Mouse (Mus musculus) neural tube, embryonic 12.5 days (tissue): ENCODE measurements at regions not wholly inside any gene's neighbourhood (a gene's known extent, or its start where the extent isn't known, plus 50 kb on each side); places are given as distances from the start of the nearest gene placed in this dataset.

Experiments
- ATAC-seq: fragments of 200-750 bp; cut with Nextera tagmentation; 2 replicates; pipeline ENCODE4 v1.8.0; 2017; ENCODE audit warnings: low read depth, mild to moderate bottlenecking, moderate TSS enrichment, moderate library complexity; ENCODE audit not compliant: low FRiP score
- H3K27ac ChIP-seq: fragments of 300-500 bp; sonication (generic); 2 replicates; pipeline ENCODE4 v1.5.1; 2016
- H3K27me3 ChIP-seq: fragments of 300-500 bp; sonication (generic); replicated peaks from 2 replicates; pipeline ENCODE4 v1.6.1; 2016; ENCODE audit warnings: mild to moderate bottlenecking
- H3K36me3 ChIP-seq: fragments of 300-500 bp; sonication (generic); 2 replicates; pipeline ENCODE4 v1.6.1; 2016; ENCODE audit warnings: mild to moderate bottlenecking
- H3K4me1 ChIP-seq: fragments of 300-500 bp; sonication (generic); 2 replicates; pipeline ENCODE4 v1.6.1; 2016
- H3K4me2 ChIP-seq: fragments of 300-500 bp; sonication (generic); replicated peaks from 2 replicates; pipeline ENCODE4 v1.6.1; 2016; ENCODE audit warnings: mild to moderate bottlenecking
- H3K4me3 ChIP-seq: fragments of 300-500 bp; sonication (generic); 2 replicates; pipeline ENCODE4 v1.5.1; 2016
- H3K9ac ChIP-seq: fragments of 300-500 bp; sonication (generic); 2 replicates; pipeline ENCODE4 v1.6.1; 2016; ENCODE audit warnings: mild to moderate bottlenecking
- H3K9me3 ChIP-seq: fragments of 300-500 bp; sonication (generic); 2 replicates; pipeline ENCODE4 v1.6.1; 2016; ENCODE audit warnings: mild to moderate bottlenecking
- WGBS: fragments of 180-500 bp; shearing (Covaris S2); methylation state at CpG from one replicate; pipeline ENCODE4 v1.1.7; 2016; 5-methylcytosine and 5-hydroxymethylcytosine counted together

DNA sequence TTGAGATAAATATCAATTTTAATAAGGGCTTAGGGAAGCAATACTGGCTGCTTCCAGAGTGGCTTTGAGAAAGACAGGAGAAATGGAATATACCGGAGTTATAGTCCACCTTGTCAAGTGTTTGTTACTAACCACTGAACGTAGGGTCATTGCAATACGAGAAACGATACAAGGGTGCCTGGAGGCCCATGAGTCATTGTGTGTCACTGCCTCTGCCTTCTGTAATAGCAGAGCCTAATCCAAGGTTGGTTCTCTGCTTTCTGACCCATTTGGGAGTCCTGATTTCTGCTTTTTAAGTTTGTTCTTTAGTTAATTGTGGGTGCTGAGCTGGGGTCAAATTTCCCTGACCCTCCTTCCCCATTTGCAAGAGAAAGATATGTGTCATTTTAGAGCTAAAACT lies 382.4 kb upstream of the Arglu1 start:
- no peak for ATAC-seq
- no peak overlapping the region for H3K4me2 ChIP-seq
- 91% methylated on average over 4 of the region's 4 CpGs for WGBS
- H3K9ac ChIP-seq, result no peak overlapping the region
- H3K27me3 ChIP-seq, result no peaks in the 10 kb centered on the region
- no peaks in the 10 kb centered on the region for H3K4me1 ChIP-seq
- no peak overlapping the region for H3K4me3 ChIP-seq
- H3K36me3 ChIP-seq, result no peaks in the 10 kb centered on the region
- H3K27ac ChIP-seq, result no peak overlapping the region
- no peaks in the 10 kb centered on the region for H3K9me3 ChIP-seq

DNA sequence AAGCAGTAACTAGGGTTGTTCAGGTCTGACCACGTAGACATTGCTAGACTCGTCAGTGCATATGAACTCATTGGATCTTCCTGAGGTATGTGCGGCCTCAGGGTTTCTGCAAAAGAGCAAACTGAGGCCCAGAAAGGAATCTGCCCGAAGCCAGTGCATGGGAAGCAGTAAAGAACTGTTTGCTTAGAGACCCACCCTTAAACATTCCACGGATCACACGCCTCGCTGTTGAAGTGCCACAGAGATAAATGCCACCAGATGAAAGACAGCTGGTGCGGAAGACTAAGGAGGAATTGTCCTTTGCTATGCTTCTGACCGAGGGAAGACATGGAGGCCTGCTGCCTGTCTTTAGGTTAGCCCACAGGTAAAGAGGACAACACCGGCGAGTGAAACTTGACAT lies 382.0 kb upstream of the Arglu1 start:
- Histone ChIP-seq H3K4me2 (no peak overlapping the region), H3K9me3 (no peaks in the 10 kb centered on the region), H3K4me1 (no peaks in the 10 kb centered on the region), H3K4me3 (no peak overlapping the region), H3K27me3 (no peaks in the 10 kb centered on the region), H3K27ac (no peak overlapping the region), H3K9ac (no peak overlapping the region), H3K36me3 (no peaks in the 10 kb centered on the region)
- no peak for ATAC-seq
- 82% methylated on average over 11 of the region's 11 CpGs for WGBS

DNA sequence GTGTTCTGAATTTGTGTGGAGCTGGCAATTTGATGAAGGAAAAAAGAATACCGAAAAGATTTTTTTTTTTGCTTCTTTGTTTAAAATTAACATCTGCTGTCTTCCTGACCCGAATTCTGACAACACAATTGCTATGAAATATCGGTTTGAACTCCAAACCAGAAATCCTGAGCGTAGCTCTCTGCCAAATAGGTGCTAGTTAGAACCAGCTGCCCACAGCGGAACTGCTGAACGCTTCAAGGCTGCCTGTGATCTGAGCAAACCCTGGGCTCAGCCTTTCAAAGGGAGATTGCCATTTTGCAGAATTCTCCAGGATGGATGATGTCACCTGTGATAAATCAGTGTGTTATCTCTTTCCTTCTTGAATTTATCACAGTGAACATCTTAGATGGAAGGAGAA lies 380.6 kb upstream of the Arglu1 start:
- Histone ChIP-seq H3K4me3 (no peak overlapping the region), H3K4me1 (no peaks in the 10 kb centered on the region), H3K9ac (no peak overlapping the region), H3K4me2 (no peak overlapping the region), H3K27me3 (no peaks in the 10 kb centered on the region), H3K9me3 (no peaks in the 10 kb centered on the region), H3K36me3 (no peaks in the 10 kb centered on the region), H3K27ac (no peak overlapping the region)
- WGBS, result 87% methylated on average over 6 of the region's 6 CpGs
- ATAC-seq, result no peak

DNA sequence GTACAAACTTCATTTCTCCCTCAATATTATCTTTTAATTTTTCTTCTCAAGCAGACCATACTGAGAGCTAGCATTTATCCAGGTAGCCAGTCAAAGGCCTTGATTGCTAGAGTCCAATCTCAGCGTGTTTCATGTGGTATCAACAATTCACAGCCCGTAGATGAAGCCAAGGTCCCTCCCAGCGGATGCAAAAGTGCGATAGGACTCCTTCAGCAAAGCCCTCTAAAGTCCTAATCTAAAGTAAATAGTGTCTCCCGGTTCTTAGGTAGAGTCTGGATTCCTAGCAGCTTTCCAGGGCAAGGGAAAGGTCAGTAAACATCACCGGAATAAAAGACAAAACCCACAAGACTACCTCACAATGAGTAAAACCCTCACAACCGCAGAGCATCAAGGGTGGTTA lies 379.5 kb upstream of the Arglu1 start:
- Histone ChIP-seq H3K4me1 (no peaks in the 10 kb centered on the region), H3K9ac (no peak overlapping the region), H3K27me3 (no peaks in the 10 kb centered on the region), H3K9me3 (no peaks in the 10 kb centered on the region), H3K4me2 (no peak overlapping the region), H3K27ac (no peak overlapping the region), H3K4me3 (no peak overlapping the region), H3K36me3 (no peaks in the 10 kb centered on the region)
- WGBS, result 71% methylated on average over 7 of the region's 7 CpGs
- ATAC-seq, result no peak

DNA sequence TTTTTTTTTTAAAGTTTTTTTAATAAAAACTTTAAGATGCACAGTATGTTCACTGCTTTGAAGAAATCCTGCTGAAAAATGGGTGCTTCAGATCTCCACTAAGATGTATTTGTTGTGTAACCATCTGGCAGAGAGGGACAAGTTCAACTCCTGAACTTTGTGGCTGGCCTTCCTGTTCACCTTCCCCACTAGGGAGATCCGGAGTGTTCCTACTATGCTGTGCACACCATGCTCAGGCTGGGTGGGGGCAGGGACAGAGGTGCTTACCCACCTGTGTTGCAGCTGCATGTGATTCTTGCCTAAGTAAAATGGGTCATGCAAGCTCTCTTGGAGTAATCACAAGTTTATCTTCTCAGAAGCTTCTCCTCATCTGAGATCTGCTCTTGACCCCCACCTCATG lies 377.4 kb upstream of the Arglu1 start:
- no peaks in the 10 kb centered on the region for H3K27me3 ChIP-seq
- no peaks in the 10 kb centered on the region for H3K9me3 ChIP-seq
- H3K4me1 ChIP-seq, result no peaks in the 10 kb centered on the region
- no peak for ATAC-seq
- H3K4me3 ChIP-seq, result no peak overlapping the region
- H3K4me2 ChIP-seq, result no peak overlapping the region
- H3K36me3 ChIP-seq, result no peaks in the 10 kb centered on the region
- no peak overlapping the region for H3K9ac ChIP-seq
- 83% methylated on average over 1 of the region's 1 CpGs for WGBS
- H3K27ac ChIP-seq, result no peak overlapping the region

DNA sequence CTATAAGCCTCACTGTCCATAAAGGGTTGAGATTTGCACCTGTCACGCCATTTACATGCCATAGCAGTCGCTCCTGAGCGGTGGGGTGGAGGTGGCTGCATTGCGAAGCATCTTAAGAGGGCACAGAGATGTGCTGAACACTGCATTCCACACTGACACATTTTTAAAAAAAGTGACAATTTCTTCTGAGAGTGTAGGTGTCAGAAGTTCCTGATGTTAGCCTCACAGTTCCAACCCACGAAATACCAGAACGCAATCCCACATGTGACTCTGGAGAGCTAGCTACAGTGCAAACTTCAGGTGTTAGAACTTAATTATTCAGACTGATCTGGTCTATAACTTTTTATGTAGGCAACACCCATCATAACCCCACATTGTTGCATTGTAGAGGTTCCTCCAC lies 369.8 kb upstream of the Arglu1 start:
- no peak for ATAC-seq
- Histone ChIP-seq H3K27ac (no peak overlapping the region), H3K27me3 (no peaks in the 10 kb centered on the region), H3K4me2 (no peak overlapping the region), H3K9me3 (no peaks in the 10 kb centered on the region), H3K9ac (no peak overlapping the region), H3K4me1 (no peaks in the 10 kb centered on the region), H3K36me3 (no peaks in the 10 kb centered on the region), H3K4me3 (no peak overlapping the region)
- WGBS, result 92% methylated on average over 6 of the region's 6 CpGs

DNA sequence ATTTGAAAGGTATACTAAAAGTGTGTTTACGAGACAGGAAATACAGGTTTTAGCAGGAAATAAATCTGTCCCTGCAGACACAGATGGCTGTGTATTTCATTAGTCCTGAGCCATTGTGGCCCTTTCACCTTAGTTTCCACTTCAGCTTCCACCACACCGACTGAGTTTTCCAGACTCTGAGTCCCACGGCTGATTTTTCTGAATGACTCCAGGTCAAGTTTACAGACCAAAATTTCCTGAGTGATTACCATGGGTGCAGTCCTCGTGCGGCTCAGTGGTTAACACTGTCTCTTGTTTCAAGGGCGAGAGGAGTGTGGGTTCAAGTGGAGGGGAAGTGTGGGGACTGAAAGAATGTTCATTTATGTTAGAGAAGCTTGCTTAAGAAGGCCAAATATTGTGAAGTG lies 365.1 kb upstream of the Arglu1 start:
- Histone ChIP-seq H3K36me3 (no peaks in the 10 kb centered on the region), H3K4me1 (no peaks in the 10 kb centered on the region), H3K27me3 (no peaks in the 10 kb centered on the region), H3K4me3 (no peak overlapping the region), H3K27ac (no peak overlapping the region), H3K9ac (no peak overlapping the region), H3K4me2 (no peak overlapping the region), H3K9me3 (no peaks in the 10 kb centered on the region)
- no peak for ATAC-seq
- 88% methylated on average over 6 of the region's 6 CpGs for WGBS

DNA sequence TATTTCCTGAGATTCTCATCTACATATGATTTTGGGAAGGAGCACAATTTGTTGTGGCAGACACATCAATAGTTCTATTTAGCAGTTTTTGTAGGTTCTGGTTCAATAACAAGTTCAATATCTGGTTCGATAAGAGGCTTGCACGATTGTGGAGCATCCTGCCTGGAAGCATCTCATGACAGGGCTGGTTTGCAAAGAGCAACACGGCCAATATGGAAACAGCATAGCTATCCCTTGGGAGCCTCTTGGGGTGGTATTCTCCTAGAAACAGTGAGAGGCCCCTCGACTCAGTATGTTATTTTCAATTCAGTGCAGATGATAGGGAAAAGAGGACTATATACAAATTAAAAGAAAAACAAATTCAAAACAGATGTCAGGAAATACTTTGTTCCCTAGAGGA lies 364.5 kb upstream of the Arglu1 start:
- no peaks in the 10 kb centered on the region for H3K9me3 ChIP-seq
- H3K4me2 ChIP-seq, result no peak overlapping the region
- H3K4me1 ChIP-seq, result no peaks in the 10 kb centered on the region
- H3K27me3 ChIP-seq, result no peaks in the 10 kb centered on the region
- no peaks in the 10 kb centered on the region for H3K36me3 ChIP-seq
- H3K27ac ChIP-seq, result no peak overlapping the region
- no peak overlapping the region for H3K9ac ChIP-seq
- ATAC-seq, result no peak
- 78% methylated on average over 4 of the region's 4 CpGs for WGBS
- no peak overlapping the region for H3K4me3 ChIP-seq

DNA sequence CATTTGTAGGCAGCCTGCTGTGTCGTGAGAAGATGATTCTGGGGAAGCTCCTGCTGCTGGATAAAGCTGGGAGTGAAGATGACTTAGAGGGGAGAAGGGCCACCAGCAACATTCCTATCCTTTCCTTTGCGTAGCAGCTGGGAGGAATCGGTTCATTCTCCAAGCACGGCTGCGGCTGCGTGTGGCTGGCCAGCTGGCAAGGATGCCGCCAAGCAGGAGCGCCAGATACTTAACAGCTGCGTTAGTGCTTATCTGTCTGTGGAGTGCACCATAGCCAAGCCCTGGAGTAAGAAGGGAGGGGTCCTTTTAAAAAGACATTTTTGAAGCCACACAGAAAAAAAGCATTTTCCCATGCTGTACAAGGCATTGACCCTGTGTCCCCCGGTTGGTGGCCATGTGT lies 361.4 kb upstream of the Arglu1 start:
- Histone ChIP-seq H3K9me3 (no peaks in the 10 kb centered on the region), H3K9ac (no peak overlapping the region), H3K4me1 (no peaks in the 10 kb centered on the region), H3K4me2 (no peak overlapping the region), H3K36me3 (no peaks in the 10 kb centered on the region), H3K4me3 (no peak overlapping the region), H3K27me3 (no peaks in the 10 kb centered on the region), H3K27ac (no peak overlapping the region)
- 78% methylated on average over 10 of the region's 10 CpGs for WGBS
- ATAC-seq, result no peak

DNA sequence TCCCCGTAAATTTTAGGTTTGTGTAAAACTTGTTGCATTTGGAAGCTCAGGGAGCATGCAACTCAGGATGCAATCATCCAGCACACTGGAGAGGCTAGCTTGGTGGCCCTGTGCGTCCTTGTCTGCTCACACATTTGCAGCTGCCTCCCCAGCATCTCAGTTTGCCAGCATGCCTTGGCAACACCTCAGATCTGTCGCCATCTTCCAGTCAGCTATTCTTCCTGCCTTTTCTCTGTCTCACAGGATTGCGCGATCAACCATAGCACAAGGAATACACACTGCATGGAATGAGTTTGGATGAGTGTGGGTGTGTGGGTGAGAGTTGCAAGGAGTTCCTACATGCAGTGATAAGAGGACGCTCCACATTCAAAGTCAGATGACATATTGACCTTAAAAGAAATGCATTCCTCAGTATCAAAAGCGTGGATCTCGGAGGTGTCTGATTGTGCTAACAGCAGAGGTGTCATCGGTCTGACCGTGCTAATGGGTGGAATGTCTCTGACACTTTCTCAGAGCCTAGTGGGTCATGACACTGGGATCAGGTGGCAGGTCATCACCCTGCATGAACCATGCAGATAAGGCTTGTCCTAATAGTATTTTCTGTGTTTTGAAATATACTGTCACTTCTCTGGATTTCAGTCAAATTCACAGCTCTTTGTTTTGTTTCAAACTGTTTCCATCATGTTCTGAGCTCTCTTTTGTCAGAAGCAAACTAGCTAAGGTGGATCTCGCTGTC lies 360.6 kb upstream of the Arglu1 start:
- H3K36me3 ChIP-seq, result no peaks in the 10 kb centered on the region
- 82% methylated on average over 11 of the region's 11 CpGs for WGBS
- no peak overlapping the region for H3K9ac ChIP-seq
- H3K27ac ChIP-seq, result no peak overlapping the region
- no peaks in the 10 kb centered on the region for H3K9me3 ChIP-seq
- no peaks in the 10 kb centered on the region for H3K27me3 ChIP-seq
- no peaks in the 10 kb centered on the region for H3K4me1 ChIP-seq
- ATAC-seq, result no peak
- H3K4me2 ChIP-seq, result no peak overlapping the region
- no peak overlapping the region for H3K4me3 ChIP-seq

DNA sequence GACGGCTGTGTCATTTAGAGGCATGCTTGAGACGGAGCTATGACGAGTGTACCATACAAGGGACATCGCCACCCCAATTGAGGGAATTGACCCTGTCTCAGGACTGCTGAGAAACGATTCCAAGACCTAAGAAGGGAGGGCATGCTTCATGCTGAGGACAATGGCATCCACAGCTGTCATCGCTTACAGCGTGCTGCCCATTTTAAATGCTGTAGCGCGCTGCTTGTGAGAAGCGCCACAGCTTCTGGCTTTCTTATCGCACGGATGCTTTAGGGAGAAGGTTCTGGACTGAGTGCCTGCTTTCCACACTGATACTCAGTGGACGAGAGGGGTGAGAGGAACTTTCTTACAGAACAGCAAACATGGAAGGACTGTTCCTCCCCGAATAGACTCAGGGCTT lies 357.8 kb upstream of the Arglu1 start:
- H3K4me1 ChIP-seq, result no peaks in the 10 kb centered on the region
- H3K36me3 ChIP-seq, result no peaks in the 10 kb centered on the region
- no peaks in the 10 kb centered on the region for H3K27me3 ChIP-seq
- 70% methylated on average over 14 of the region's 14 CpGs for WGBS
- no peak overlapping the region for H3K9ac ChIP-seq
- no peaks in the 10 kb centered on the region for H3K9me3 ChIP-seq
- no peak overlapping the region for H3K4me3 ChIP-seq
- H3K27ac ChIP-seq, result no peak overlapping the region
- no peak overlapping the region for H3K4me2 ChIP-seq
- no peak for ATAC-seq

DNA sequence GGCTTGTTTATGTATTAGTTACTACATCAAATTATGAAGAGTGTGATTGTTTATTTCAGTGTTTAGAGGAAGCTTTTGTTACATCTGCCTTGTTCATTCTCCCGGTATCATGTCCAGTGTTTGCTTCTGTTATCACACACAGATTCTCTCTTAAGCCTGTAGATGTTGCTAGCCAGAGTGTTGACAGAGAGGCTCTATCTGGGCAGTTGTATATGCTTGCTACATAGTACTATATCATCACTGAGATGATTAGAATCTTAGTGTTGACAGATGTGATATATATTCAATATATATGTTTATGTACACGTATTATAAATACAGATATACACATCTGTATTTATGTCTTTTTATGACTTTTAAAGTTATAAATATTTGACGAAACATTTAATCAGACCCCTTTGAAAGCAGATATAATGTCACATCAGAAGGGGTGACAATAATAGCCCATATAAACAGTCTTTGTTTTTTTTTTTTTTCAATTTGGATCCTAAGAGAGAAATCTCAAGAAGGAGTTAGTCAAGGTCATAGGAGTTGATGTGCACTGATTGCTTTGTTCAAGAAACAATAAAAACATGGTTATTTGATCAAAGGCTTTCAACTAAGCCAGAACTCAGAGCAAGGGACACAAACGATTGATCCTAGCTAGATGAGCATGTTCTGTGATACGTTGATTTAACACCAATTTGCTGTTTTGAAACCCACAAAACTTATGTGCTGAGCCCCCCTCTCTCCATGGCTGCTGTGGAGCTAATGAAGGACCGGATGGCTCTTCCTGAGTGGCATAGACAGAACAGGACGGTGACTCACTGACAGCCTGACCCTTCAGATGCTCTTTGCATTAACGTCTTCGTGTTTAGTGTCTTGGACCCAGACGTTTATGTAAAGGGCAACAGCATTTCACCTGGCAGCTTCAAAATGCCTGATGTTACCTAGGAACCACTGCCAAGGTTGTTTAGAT lies 352.8 kb upstream of the Arglu1 start:
- Histone ChIP-seq H3K9me3 (no peaks in the 10 kb centered on the region), H3K9ac (no peak overlapping the region), H3K4me3 (no peak overlapping the region), H3K36me3 (no peaks in the 10 kb centered on the region), H3K27me3 (no peaks in the 10 kb centered on the region), H3K27ac (no peak overlapping the region), H3K4me1 (no peaks in the 10 kb centered on the region), H3K4me2 (no peak overlapping the region)
- ATAC-seq, result no peak
- 86% methylated on average over 10 of the region's 10 CpGs for WGBS
